Mouse (Mus musculus) embryonic facial prominence, embryonic 10.5 days (tissue): ENCODE data around the gene Lgals9. TPM values are rescaled to one million over a fixed set of nuclear protein-coding genes. Genes with fewer than 3 reads are reported as not detected.
A peak's percentile ranks its signal among the peaks of the same experiment; 100 is the strongest.

Experiments used
- DNase-seq: peaks from one replicate; pipeline ENCODE4 v3.0.0-alpha.2; 2017; ENCODE audit warnings: low spot score
- H3K27ac ChIP-seq: fragments of 300-500 bp; sonication (generic); replicated peaks from 2 replicates; pipeline ENCODE4 v1.5.1; 2016; ENCODE audit warnings: mild to moderate bottlenecking
- H3K27me3 ChIP-seq: fragments of 300-500 bp; sonication (generic); replicated peaks from 2 replicates; pipeline ENCODE4 v1.6.1; 2016; ENCODE audit warnings: low read depth, mild to moderate bottlenecking; ENCODE audit not compliant: poor library complexity, severe bottlenecking
- H3K36me3 ChIP-seq: fragments of 300-500 bp; sonication (generic); replicated peaks from 2 replicates; pipeline ENCODE4 v1.6.1; 2016; ENCODE audit warnings: mild to moderate bottlenecking, moderate library complexity
- H3K4me1 ChIP-seq: fragments of 300-500 bp; sonication (generic); 2 replicates; pipeline ENCODE4 v1.6.1; 2016
- H3K4me3 ChIP-seq: fragments of 300-500 bp; sonication (generic); 2 replicates; pipeline ENCODE4 v1.5.1; 2016; ENCODE audit warnings: mild to moderate bottlenecking, moderate library complexity
- H3K9me3 ChIP-seq: fragments of 300-500 bp; sonication (generic); 2 replicates; pipeline ENCODE4 v1.6.1; 2016; ENCODE audit warnings: mild to moderate bottlenecking
- WGBS: fragments of 180-500 bp; shearing (Covaris S2); methylation state at CpG from one replicate; pipeline ENCODE4 v1.1.7; 2016; 5-methylcytosine and 5-hydroxymethylcytosine counted together
- polyA plus RNA-seq: library from polyadenylated mRNA; unstranded; fragments of >200 nt; fragmentation: Nextera tagmentation; extraction: Ambion mirVana; gene quantifications from 2 replicates; pipeline ENCODE4 v1.2.1, GENCODE M21; 2016

Lgals9 gene
- polyA plus RNA-seq, 1 experiment from 2014 or later, result 2.8 TPM

- no peaks in the 10 kb centered on the region for H3K36me3 ChIP-seq
- H3K27me3 ChIP-seq, result no peaks in the 10 kb centered on the region
- H3K9me3 ChIP-seq, result no peaks in the 10 kb centered on the region
- H3K4me1 ChIP-seq, result peaks cover 2% of the 10 kb centered on the region; the same call in 1 of the 2 replicates
- no peak overlapping the region for H3K4me3 ChIP-seq
- H3K27ac ChIP-seq, result no peak overlapping the region
- WGBS, result 84% methylated on average over 12 of the region's 12 CpGs
- DNase-seq, result no peak
Measured at GRCm38 (mm10) chr11:78982513-78983291, 2.0 kb downstream of the Lgals9 start.

- no peaks in the 10 kb centered on the region for H3K9me3 ChIP-seq
- no peaks in the 10 kb centered on the region for H3K36me3 ChIP-seq
- no peak overlapping the region for H3K4me3 ChIP-seq
- H3K4me1 ChIP-seq, result peaks cover 2% of the 10 kb centered on the region; the same call in 1 of the 2 replicates
- WGBS, result 80% methylated on average over 2 of the region's 2 CpGs
- H3K27me3 ChIP-seq, result no peaks in the 10 kb centered on the region
- no peak overlapping the region for H3K27ac ChIP-seq
- DNase-seq, result no peak
Measured at GRCm38 (mm10) chr11:78982042-78982441, 2.7 kb downstream of the Lgals9 start.

GRCm38 (mm10) chr11:78980083-78980634 is 4.6 kb downstream of the Lgals9 start:
- WGBS, result 80% methylated on average over 4 of the region's 4 CpGs
- Histone ChIP-seq H3K4me1 (peaks cover 2% of the 10 kb centered on the region; the same call in 1 of the 2 replicates), H3K9me3 (no peaks in the 10 kb centered on the region), H3K4me3 (no peak overlapping the region), H3K27me3 (no peaks in the 10 kb centered on the region), H3K27ac (no peak overlapping the region), H3K36me3 (no peaks in the 10 kb centered on the region)
- no peak for DNase-seq

GRCm38 (mm10) chr11:78978176-78979019 is 6.3 kb downstream of the Lgals9 start:
- no peak overlapping the region for H3K4me3 ChIP-seq
- H3K9me3 ChIP-seq, result no peaks in the 10 kb centered on the region
- H3K36me3 ChIP-seq, result no peaks in the 10 kb centered on the region
- H3K27ac ChIP-seq, result no peak overlapping the region
- no peak for DNase-seq
- no peaks in the 10 kb centered on the region for H3K27me3 ChIP-seq
- H3K4me1 ChIP-seq, result peaks cover 4% of the 10 kb centered on the region
- WGBS, result 90% methylated on average over 12 of the region's 12 CpGs

- no peak overlapping the region for H3K27ac ChIP-seq
- H3K4me3 ChIP-seq, result no peak overlapping the region
- peaks cover 19% of the 10 kb centered on the region for H3K4me1 ChIP-seq
- no peaks in the 10 kb centered on the region for H3K36me3 ChIP-seq
- no peaks in the 10 kb centered on the region for H3K9me3 ChIP-seq
- DNase-seq, result no peak
- WGBS, result 80% methylated on average over 8 of the region's 8 CpGs
- no peaks in the 10 kb centered on the region for H3K27me3 ChIP-seq
Measured at GRCm38 (mm10) chr11:78976731-78977510, 7.8 kb downstream of the Lgals9 start.

- H3K27ac ChIP-seq, result no peak overlapping the region; the same call in 1 of the 2 replicates
Measured at GRCm38 (mm10) chr11:78973381-78974150, 11.2 kb downstream of the Lgals9 start.

GRCm38 (mm10) chr11:78972811-78973351 is 11.9 kb downstream of the Lgals9 start:
- no peak overlapping the region; the same call in 1 of the 2 replicates for H3K27ac ChIP-seq
- no peak overlapping the region for H3K4me3 ChIP-seq
- H3K27me3 ChIP-seq, result no peaks in the 10 kb centered on the region
- WGBS, result 56% methylated on average over 8 of the region's 8 CpGs
- H3K9me3 ChIP-seq, result no peaks in the 10 kb centered on the region
- DNase-seq, result peak; percentile 51
- no peaks in the 10 kb centered on the region for H3K36me3 ChIP-seq
- H3K4me1 ChIP-seq, result peaks cover 23% of the 10 kb centered on the region

More at GRCm38 (mm10) chr11:78973381-78974150, 11.2 kb downstream of the Lgals9 start:
- Histone ChIP-seq H3K9me3 (no peaks in the 10 kb centered on the region), H3K27me3 (no peaks in the 10 kb centered on the region), H3K4me3 (no peak overlapping the region), H3K36me3 (no peaks in the 10 kb centered on the region), H3K4me1 (peaks cover 19% of the 10 kb centered on the region)
- DNase-seq, result peak; percentile 18
- WGBS, result 72% methylated on average over 17 of the region's 17 CpGs

- no peaks in the 10 kb centered on the region for H3K36me3 ChIP-seq
- H3K27me3 ChIP-seq, result no peaks in the 10 kb centered on the region
- WGBS, result 49% methylated on average over 6 of the region's 6 CpGs
- H3K27ac ChIP-seq, result no peak overlapping the region
- peaks cover 26% of the 10 kb centered on the region for H3K4me1 ChIP-seq
- H3K4me3 ChIP-seq, result no peak overlapping the region
- H3K9me3 ChIP-seq, result no peaks in the 10 kb centered on the region
- no peak for DNase-seq
Measured at GRCm38 (mm10) chr11:78972328-78972727, 12.4 kb downstream of the Lgals9 start.

- Histone ChIP-seq H3K27ac (no peak overlapping the region), H3K9me3 (no peaks in the 10 kb centered on the region), H3K27me3 (no peaks in the 10 kb centered on the region), H3K4me3 (no peak overlapping the region), H3K4me1 (peaks cover 26% of the 10 kb centered on the region), H3K36me3 (no peaks in the 10 kb centered on the region)
- 89% methylated on average over 3 of the region's 3 CpGs for WGBS
- no peak for DNase-seq
Measured at GRCm38 (mm10) chr11:78971746-78972145, 13.0 kb downstream of the Lgals9 start.

GRCm38 (mm10) chr11:78971096-78971495 is 13.7 kb downstream of the Lgals9 start:
- WGBS, result 82% methylated on average over 8 of the region's 8 CpGs
- H3K27ac ChIP-seq, result no peak overlapping the region
- no peaks in the 10 kb centered on the region for H3K27me3 ChIP-seq

GRCm38 (mm10) chr11:78968121-78968520 is 16.6 kb downstream of the Lgals9 start:
- no peak overlapping the region for H3K4me3 ChIP-seq
- H3K27ac ChIP-seq, result no peak overlapping the region
- no peaks in the 10 kb centered on the region for H3K36me3 ChIP-seq
- H3K4me1 ChIP-seq, result peaks cover 19% of the 10 kb centered on the region
- H3K27me3 ChIP-seq, result no peaks in the 10 kb centered on the region
- no peak for DNase-seq
- no peaks in the 10 kb centered on the region for H3K9me3 ChIP-seq
- 65% methylated on average over 4 of the region's 4 CpGs for WGBS

More at GRCm38 (mm10) chr11:78971096-78971495, 13.7 kb downstream of the Lgals9 start:
- Histone ChIP-seq H3K36me3 (no peaks in the 10 kb centered on the region), H3K4me3 (no peak overlapping the region), H3K9me3 (no peaks in the 10 kb centered on the region), H3K4me1 (peaks cover 26% of the 10 kb centered on the region)
- DNase-seq, result no peak
